Mouse (Mus musculus): ENCODE data around the gene Kel.

Kel gene

DNA sequence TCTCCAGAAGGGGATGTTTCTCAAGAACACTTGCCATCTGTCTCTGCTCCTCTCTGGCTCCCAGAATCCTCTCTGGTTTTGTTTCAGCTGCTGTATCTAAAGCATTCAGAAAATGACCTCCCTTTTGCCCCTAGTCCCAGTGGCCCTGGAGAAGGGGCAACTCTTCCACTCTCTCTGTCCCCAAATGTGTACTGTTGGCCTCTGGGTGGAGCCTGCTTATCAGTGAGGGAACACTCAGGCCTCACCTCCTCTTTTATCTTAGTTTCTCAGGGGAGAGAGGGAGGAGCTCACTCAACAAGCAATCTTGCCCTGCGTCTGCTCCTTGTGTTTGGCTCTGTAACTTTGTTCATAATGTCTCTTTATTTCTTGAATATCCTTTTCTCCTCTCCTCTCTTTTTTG, at the start of gene Kel:
Kel (minus strand) TSS at position 217 of the 400 bp plus-strand sequence.
- DNase-seq (ENCODE audit: low read depth in 1 of 2, low spot score in 2 of 2), result no peak

- no peak for DNase-seq (ENCODE audit: low read depth in 1 of 2, low spot score in 2 of 2)
These were observed 40.7 kb upstream of the Kel start for GRCm38 (mm10) chr6:41744664-41745392.

DNA sequence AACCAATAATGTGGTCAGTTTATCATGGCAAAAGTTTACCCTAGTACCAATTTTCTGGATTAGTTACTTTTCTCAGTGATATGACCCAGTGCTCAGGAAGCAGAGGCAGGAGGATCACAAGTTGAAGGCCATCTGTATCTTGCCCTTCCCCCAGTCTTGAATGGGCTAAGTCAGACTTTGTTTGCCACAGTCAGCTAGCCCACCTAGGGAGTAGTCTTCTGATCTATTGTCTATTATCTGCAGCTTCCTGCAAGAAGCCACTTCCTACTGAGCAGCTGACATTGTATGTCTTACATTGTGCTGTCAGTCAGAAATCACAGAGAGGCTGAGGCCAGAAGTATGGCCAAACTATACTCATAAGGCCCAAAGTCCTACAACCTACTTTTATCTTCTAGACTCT, 37.0 kb upstream of the Kel start:
- DNase-seq (ENCODE audit: low read depth in 1 of 2, low spot score in 2 of 2), result no peak

- no peak for DNase-seq (ENCODE audit: low read depth in 1 of 2, low spot score in 2 of 2)
These were observed 30.8 kb upstream of the Kel start for GRCm38 (mm10) chr6:41734719-41735470.

DNA sequence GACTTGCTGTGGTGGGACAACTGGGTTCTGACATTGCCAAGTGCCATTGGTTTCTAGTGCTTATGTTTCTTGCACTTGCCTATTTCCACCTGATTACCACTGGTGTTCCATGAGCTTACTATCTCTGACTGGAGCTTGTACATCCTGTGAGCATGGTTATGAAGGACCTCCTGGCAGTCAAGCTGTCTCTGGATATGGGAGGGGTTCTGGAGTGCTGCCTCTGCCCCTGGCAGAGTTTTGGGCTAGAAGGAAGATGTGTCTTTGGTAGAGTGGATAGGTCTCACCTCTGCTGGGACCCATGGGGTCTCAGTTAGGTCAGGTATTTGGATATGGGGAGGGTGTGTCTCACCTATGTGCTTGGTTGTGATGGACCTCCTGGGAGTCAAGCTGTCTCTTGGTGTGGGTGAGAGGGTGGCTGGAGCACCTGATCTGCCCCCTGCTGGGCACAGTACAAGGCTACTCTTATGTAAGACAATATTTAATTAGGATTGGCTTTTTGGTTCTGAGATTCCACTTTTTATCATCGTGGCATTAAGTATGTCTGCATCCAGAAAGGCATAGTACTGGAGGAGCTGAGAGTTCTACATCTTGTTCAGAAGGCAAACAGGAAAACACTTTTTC, 24.0 kb upstream of the Kel start:
- DNase-seq (ENCODE audit: low read depth in 1 of 2, low spot score in 2 of 2), result no peak

GRCm38 (mm10) chr6:41721430-41721829, 17.3 kb upstream of the Kel start:
- no peak for DNase-seq (ENCODE audit: low read depth in 1 of 2, low spot score in 2 of 2)

DNA sequence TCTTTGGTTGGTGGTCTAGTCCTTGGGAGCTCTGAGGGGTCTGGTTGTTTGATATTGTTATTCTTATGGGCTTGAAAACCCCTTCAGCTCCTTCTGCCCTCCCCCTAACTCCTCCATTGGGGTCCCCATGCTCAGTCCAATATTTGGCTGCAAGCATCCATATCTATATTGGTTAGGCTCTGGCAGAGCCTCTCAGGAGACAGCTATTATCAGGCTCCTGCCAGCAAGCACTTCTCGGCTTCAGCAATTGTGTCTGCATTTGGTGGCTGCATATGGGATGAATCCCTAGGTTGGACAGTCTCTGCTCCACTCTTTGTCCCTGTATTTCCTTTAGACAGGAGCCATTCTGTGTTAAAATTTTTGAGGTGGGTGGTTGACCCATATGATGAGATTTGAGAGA, 6.1 kb upstream of the Kel start:
- DNase-seq (ENCODE audit: low read depth in 1 of 2, low spot score in 2 of 2), result no peak

- DNase-seq (ENCODE audit: low read depth in 1 of 2, low spot score in 2 of 2), result no peak
These were observed 2.1 kb upstream of the Kel start for GRCm38 (mm10) chr6:41706275-41706674.

GRCm38 (mm10) chr6:41702928-41703327, 1.2 kb downstream of the Kel start:
- no peak for DNase-seq (ENCODE audit: low read depth in 1 of 2, low spot score in 2 of 2)

DNA sequence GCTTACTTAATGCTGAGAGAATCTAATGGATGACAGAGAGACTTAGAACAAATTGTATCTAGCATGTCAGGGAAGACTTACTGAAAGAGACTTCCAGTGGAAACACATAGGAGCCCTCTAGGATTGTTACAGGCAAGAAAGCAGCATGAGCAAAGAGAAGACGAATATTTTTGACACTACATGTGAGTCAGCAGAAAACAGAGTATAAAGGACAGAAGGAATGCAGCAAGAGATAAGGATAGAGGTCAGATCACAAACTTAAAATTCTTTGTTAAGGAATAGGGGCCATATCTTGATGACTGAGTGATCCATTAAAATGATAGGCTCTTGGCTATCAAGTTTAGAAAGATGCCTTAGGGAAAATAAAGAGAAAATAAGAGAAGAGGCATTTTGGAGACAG, 2.9 kb downstream of the Kel start:
- DNase-seq (ENCODE audit: low read depth in 1 of 2, low spot score in 2 of 2), result no peak

- DNase-seq (ENCODE audit: low read depth in 1 of 2, low spot score in 2 of 2), result no peak
These were observed 9.7 kb downstream of the Kel start for GRCm38 (mm10) chr6:41694407-41694806.

- no peak for DNase-seq (ENCODE audit: low read depth in 1 of 2, low spot score in 2 of 2)
These were observed 11.9 kb downstream of the Kel start for GRCm38 (mm10) chr6:41692200-41692599.

GRCm38 (mm10) chr6:41685596-41685995, 18.5 kb downstream of the Kel start:
- no peak for DNase-seq (ENCODE audit: low read depth in 1 of 2, low spot score in 2 of 2)

GRCm38 (mm10) chr6:41684911-41685310, 19.2 kb downstream of the Kel start:
- DNase-seq (ENCODE audit: low read depth in 1 of 2, low spot score in 2 of 2), result no peak

DNA sequence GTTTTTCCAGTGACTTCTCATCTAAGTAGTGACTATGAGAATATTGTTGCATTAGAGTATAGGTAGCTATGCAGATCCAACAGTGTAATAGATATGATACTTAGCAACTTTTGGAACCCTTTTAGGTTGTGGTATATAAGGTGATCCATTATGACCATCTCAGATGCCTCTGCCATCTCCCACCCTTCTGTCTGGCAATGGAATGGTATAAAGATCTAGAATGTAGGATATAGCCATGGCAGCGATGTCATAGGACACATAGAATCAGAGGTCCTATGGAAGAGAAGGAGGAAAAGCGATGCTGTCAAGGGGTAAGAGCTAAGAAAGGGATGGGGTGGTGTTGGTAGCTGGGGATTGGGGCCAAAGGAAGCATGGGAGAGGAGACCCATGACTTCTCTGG, 20.0 kb downstream of the Kel start, which contains the start of gene Llcfc1:
Llcfc1 (plus strand) TSS at position 301 of the 400 bp plus-strand sequence.
- no peak for DNase-seq (ENCODE audit: low read depth in 1 of 2, low spot score in 2 of 2)

DNA sequence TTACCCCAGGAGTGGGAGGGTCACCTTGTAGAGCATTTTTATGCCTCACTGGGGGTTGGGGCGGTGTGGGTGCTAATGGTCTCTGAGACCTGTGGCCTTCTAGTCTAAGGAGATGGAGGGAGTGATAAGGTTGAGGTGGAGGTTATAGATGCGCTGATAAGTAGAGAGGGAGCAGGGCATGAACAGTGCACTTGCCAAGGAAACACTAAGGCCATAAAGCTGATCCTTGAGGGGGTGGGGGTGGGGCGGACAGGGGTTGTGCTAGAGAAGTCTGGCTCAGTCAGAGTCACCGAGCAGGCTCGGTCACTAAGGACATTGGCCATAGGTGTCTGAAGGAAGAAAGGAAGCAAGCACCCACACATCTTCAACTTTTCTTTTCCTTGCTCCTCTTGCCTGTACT, 22.5 kb downstream of the Kel start:
- DNase-seq (ENCODE audit: low read depth in 1 of 2, low spot score in 2 of 2), result no peak

DNA sequence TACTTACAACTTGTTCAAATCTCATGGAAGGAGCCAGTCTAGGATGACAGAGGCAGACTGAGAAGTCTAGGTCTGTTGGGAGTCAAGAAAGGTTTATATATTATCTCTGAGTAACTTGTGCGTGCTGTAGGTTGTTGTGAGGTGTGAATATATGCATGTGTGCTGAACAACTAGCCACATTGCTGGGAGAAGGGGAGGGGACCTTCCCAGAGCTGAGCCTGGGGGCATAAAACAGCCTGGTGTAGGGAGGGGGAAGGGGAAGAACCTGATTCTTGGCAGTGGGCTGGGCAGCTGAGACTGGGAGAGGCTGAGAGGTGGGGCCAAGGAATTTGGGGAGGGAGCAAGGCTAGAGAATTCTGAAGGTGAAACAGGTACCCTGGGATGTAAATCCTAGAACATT, 23.5 kb downstream of the Kel start, which contains the start of gene Trpv5:
Trpv5 (minus strand) TSS at position 101 of the 400 bp plus-strand sequence.
- no peak for DNase-seq (ENCODE audit: low read depth in 1 of 2, low spot score in 2 of 2)

GRCm38 (mm10) chr6:41676530-41676929, 27.6 kb downstream of the Kel start:
- DNase-seq (ENCODE audit: low read depth in 1 of 2, low spot score in 2 of 2), result no peak

DNA sequence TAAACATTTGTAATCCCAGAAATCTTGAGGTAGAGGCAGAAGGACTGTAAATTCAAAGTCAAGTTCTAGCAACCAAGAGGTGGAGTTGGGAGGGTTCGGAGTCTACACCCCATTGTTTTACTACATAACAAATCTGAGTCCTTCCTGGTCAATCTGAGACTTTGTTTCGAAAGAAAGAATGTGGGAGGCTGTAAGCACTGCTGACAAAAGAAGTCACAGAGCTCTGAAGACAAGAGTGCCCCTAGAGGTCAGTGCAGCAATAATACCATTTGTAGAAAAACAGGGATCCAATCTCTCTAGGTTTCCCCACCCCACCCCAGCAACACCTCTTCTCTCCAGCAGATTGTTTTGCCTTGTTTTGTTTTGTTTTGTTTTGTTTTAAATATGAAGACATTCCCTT, 41.8 kb downstream of the Kel start:
- DNase-seq (ENCODE audit: low read depth in 1 of 2, low spot score in 2 of 2), result no peak

DNA sequence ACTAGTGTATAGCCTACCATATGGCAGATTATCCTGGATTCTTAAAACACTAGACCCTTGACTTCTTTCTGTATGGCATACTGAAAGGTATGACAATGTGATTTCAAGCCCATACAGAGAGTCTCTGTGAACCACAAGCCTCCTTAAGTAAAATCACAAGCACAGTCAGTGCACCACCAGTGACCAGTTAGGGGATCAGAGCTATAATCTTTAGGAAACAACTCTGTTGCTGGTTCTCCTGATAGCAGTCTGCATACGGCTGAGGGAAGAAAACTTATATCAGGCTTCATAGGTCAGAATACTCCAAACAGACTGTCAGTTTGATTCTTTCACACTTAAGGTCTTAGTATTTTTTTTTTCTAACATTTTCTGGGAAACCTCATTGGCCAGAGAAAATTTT, 45.7 kb downstream of the Kel start:
- DNase-seq (ENCODE audit: low read depth in 1 of 2, low spot score in 2 of 2), result no peak

GRCm38 (mm10) chr6:41654648-41655047, 49.5 kb downstream of the Kel start:
- DNase-seq (ENCODE audit: low read depth in 1 of 2, low spot score in 2 of 2), result no peak

DNA sequence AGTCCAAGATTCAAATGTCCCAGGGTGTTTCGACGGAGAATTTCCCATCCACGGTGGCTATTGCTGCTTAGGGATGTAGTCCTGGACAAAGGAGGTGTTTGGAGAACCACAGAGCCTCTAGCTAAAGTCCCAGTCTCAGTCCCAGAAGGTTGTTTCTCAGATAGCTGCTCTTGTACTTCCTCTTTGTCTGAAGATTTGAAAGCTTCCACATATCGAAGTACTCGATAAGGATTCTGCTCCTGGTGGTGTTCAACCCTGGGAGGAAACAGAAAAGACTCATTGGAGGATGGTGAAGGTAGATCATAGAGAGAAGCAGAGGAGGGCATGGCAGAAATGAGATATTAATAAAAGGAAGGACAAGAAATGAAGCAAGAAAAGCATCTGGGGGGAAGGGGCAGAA, 51.0 kb downstream of the Kel start:
- no peak for DNase-seq (ENCODE audit: low read depth in 1 of 2, low spot score in 2 of 2)
